Mouse (Mus musculus): ENCODE measurements around the gene Ncbp1. TPM values are rescaled to one million over a fixed set of nuclear protein-coding genes. Genes with fewer than 3 reads are reported as not detected.
A peak's percentile ranks its signal among the peaks of the same experiment; 100 is the strongest.

Ncbp1 gene
- 10 to 100 TPM in 25 of 26 experiments, 1 to 10 TPM in 1; 6.7 to 49.2 (median 22.6) TPM for total RNA-seq (2018; cell fraction: chromatin; rRNA removed)
- 10 to 100 TPM; 14.8 to 25.1 (median 19.0) TPM for total RNA-seq (2018; cell fraction: cytosol; rRNA removed)
- total RNA-seq (2018; cell fraction: nucleus; rRNA removed) = 10 to 100 TPM; 10.2 to 37.0 (median 17.6) TPM
- polyA plus RNA-seq (2018) = 23.8 to 37.1 TPM (median 27.7 TPM) in 3 replicates

DNA sequence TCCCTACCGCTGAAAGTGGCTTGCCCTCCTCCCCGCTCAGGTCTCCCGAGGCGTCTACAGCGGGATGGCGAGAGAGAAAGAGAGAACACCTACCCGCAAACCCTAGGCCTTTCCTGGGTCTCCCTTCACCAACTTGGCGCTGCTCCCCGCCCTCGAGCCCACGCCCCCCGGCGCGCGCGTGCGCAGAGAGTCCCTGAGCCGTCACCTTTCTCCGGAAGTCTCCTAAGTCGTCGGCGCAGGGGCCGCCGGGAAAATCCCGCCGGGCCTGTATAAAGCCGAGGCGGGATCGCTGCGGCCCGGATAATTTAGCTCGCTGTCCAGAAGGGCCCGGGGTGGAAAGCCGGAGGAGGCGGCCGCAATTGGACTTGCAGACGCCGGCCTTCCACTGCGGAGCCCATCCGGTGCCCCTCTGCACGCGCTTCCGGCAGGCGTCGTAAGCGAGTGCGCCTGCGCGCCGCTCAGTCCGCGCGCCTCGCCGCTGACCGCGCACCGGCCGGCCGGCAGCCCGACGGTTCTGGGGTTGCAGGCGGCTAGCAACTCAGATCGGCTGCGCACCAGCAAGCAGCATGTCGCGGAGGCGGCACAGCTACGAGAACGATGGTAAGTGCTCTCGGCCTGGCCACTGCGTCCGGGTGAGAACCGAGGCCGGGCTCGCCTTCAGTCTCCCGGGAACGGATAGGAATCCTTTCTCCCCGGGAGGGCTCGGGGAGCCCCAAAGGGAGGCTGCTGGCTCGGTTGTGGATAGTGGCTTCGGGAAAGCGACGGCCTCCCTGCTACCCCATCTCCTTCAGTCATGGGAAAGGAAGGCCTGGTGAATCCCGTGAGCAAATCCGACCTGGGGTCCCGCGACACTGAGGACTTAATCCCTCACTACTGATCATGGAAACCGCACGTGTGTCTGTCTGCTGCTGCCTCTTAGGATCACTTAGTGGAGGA, at the start of gene Ncbp1, which contains the start of gene Tstd2:
Gene Ncbp1, plus strand, starts transcription at position 327 of the 936 bp plus-strand sequence.
Gene Tstd2, minus strand, starts transcription at position 408 of the 936 bp plus-strand sequence.
- peak within 1 kb of the TSS; percentile 67 for H3K27ac ChIP-seq
- WGBS (ENCODE audit: missing documents) = 1% methylated on average over 90 of the region's 90 CpGs
- peaks cover 91% of the 10 kb centered on the region for H3K79me2 ChIP-seq (ENCODE audit: inconsistent target)

DNA sequence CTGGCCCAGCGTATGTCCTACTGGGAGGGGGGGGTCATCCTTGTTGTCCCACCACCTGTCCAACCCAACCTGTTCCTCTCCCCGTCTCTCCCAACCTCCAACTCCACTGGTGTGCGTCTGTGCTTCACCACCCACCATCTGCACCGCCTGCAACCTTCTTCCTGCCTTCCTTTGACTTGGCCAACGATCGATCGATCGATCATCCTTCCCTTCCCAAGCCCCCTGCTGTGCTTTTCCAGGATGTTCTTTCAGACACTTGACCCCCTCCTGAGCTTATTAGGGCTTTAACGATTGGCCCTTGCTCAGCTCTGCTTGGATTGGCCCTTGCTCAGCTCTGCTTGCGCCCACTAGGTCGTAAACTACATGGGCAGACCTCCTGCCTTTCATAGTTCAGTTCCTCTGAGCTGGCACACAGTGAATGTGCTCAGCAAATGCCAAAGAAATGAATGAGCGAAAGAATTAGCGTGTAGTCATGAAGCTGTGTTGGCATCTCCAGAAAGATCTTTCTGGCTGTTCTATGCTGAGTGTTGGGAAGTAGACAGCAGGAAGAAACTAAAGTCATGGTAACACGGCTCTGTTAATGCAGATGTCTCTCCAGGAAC, 48.8 kb upstream of the Ncbp1 start:
- no peak overlapping the region for H3K4me3 ChIP-seq (ENCODE audit: inconsistent target)
- WGBS (ENCODE audit: missing documents) = 91% methylated on average over 14 of the region's 14 CpGs
- H3K27ac ChIP-seq = no peak overlapping the region
- H3K79me2 ChIP-seq (ENCODE audit: inconsistent target) = no peaks in the 10 kb centered on the region
- no peaks in the 10 kb centered on the region for H3K36me3 ChIP-seq (ENCODE audit: inconsistent target)

More for the DNA sequence above, at the start of gene Ncbp1, which contains the start of gene Tstd2:
- peak within 1 kb of the TSS; percentile 83 for H3K4me3 ChIP-seq (ENCODE audit: inconsistent target)
- H3K36me3 ChIP-seq (ENCODE audit: inconsistent target) = peaks cover 14% of the 10 kb centered on the region; the same call in 1 of the 2 replicates

- no peak overlapping the region for H3K27ac ChIP-seq
- H3K4me3 ChIP-seq (ENCODE audit: inconsistent target) = no peak overlapping the region
- no peaks in the 10 kb centered on the region for H3K36me3 ChIP-seq (ENCODE audit: inconsistent target)
- H3K79me2 ChIP-seq (ENCODE audit: inconsistent target) = no peaks in the 10 kb centered on the region
- WGBS (ENCODE audit: missing documents) = 74% methylated on average over 5 of the region's 5 CpGs
These were observed 45.9 kb upstream of the Ncbp1 start for GRCm38 (mm10) chr4:46092429-46093076.

DNA sequence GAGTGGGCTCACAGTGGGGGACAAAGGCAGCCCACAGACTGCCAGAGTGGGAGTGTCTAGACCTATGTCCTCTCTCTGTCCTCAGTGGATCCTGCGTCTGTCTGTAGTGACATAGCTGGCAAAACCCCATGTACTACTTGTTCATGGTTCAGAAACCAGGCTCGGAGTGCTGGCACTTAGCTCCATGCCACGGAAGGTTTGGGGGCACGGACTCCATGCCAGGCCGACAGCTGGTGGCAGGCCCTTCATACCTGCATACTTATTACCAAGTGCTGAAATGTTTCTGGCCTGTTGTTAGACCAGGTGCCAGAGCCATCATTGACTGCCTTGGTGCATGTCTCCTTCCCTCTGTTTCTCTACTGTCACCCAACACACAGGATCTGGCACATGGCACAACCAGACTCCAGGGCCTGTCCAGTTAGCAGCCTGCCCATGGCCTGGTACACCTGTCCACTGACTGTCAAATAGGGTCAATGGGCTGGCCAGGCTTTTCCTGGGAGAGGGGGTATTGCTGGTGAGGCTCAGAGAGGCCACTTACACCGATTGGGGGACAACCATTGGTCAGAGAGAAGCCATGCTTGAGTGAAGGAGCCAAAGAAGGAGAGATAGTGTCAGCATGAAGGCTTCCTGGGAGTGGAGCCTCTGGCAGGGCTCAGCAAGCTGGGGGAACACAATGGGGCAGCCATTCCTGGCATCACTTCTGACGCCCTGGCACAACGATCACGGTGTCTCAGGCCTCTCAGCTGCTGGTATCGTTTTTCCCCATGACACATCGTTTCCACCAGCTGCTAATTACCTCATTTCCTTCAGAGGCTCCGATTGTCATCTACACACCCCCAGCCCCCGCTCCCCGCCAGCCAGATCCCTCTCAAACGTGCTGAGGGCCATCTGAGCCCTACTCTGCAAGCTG, 43.2 kb upstream of the Ncbp1 start:
- Histone ChIP-seq H3K79me2 (ENCODE audit: inconsistent target) (no peaks in the 10 kb centered on the region), H3K36me3 (ENCODE audit: inconsistent target) (no peaks in the 10 kb centered on the region), H3K27ac (peak overlapping the region; percentile 8; the same call in 1 of the 2 replicates), H3K4me3 (ENCODE audit: inconsistent target) (no peak overlapping the region)
- 58% methylated on average over 15 of the region's 15 CpGs for WGBS (ENCODE audit: missing documents)

- Histone ChIP-seq H3K79me2 (ENCODE audit: inconsistent target) (no peaks in the 10 kb centered on the region), H3K4me3 (ENCODE audit: inconsistent target) (no peak overlapping the region), H3K36me3 (ENCODE audit: inconsistent target) (no peaks in the 10 kb centered on the region), H3K27ac (no peak overlapping the region)
- 96% methylated on average over 3 of the region's 3 CpGs for WGBS (ENCODE audit: missing documents)
These were observed 42.6 kb upstream of the Ncbp1 start for GRCm38 (mm10) chr4:46095826-46096159.

DNA sequence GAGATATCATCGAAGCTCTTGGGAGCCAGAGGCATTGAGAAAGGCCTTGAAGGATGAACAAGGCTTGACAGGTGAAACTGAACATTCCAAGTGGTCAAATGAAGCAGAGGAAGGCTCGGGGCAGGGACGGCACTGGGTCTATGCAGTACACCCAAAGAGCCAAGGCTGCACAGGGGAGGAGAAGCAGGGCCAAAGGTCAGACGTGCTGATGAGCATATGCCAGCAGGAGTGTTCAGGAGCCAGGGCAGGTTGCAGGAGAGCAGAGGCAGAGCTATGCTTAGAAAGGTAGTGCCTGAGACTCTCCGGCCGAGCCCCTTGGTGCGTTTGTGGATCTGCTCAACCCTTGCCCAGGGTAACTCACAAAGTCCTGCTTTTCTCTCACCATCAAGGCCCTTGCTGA, 41.9 kb upstream of the Ncbp1 start:
- H3K36me3 ChIP-seq (ENCODE audit: inconsistent target) = no peaks in the 10 kb centered on the region
- WGBS (ENCODE audit: missing documents) = 100% methylated on average over 7 of the region's 7 CpGs
- H3K27ac ChIP-seq = no peak overlapping the region
- H3K4me3 ChIP-seq (ENCODE audit: inconsistent target) = no peak overlapping the region
- no peaks in the 10 kb centered on the region for H3K79me2 ChIP-seq (ENCODE audit: inconsistent target)

DNA sequence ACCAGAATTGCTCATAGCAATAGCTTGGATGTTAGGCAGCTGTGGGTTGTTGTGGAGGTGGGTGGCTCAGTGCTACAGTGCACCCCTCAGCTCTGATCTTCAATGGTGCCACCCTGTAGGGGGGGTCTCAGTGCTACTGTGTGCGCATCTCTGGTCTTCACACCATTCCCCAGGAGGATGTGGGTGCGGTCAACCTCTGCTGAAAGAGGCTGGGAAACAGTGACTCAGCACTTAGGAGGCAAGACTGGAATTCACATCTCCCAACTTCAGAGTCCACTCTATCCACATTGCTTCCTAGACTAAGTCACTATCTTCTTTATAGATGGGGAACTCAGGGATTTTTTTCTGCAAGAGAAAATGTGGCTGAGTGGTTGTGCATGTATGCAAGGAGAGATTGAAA, 40.8 kb upstream of the Ncbp1 start:
- Histone ChIP-seq H3K4me3 (ENCODE audit: inconsistent target) (no peak overlapping the region), H3K36me3 (ENCODE audit: inconsistent target) (no peaks in the 10 kb centered on the region), H3K79me2 (ENCODE audit: inconsistent target) (no peaks in the 10 kb centered on the region), H3K27ac (no peak overlapping the region)
- WGBS (ENCODE audit: missing documents) = 95% methylated on average over 2 of the region's 2 CpGs

- H3K4me3 ChIP-seq (ENCODE audit: inconsistent target) = no peak overlapping the region
- H3K36me3 ChIP-seq (ENCODE audit: inconsistent target) = no peaks in the 10 kb centered on the region
These were observed 39.3 kb upstream of the Ncbp1 start for GRCm38 (mm10) chr4:46099132-46099531.

GRCm38 (mm10) chr4:46100539-46100938, 37.9 kb upstream of the Ncbp1 start:
- no peak overlapping the region for H3K4me3 ChIP-seq (ENCODE audit: inconsistent target)
- no peaks in the 10 kb centered on the region for H3K36me3 ChIP-seq (ENCODE audit: inconsistent target)
- 75% methylated on average over 7 of the region's 7 CpGs for WGBS (ENCODE audit: missing documents)
- no peaks in the 10 kb centered on the region for H3K79me2 ChIP-seq (ENCODE audit: inconsistent target)
- H3K27ac ChIP-seq = no peak overlapping the region

More at GRCm38 (mm10) chr4:46099132-46099531, 39.3 kb upstream of the Ncbp1 start:
- WGBS (ENCODE audit: missing documents) = 83% methylated on average over 9 of the region's 9 CpGs
- Histone ChIP-seq H3K27ac (no peak overlapping the region), H3K79me2 (ENCODE audit: inconsistent target) (no peaks in the 10 kb centered on the region)

DNA sequence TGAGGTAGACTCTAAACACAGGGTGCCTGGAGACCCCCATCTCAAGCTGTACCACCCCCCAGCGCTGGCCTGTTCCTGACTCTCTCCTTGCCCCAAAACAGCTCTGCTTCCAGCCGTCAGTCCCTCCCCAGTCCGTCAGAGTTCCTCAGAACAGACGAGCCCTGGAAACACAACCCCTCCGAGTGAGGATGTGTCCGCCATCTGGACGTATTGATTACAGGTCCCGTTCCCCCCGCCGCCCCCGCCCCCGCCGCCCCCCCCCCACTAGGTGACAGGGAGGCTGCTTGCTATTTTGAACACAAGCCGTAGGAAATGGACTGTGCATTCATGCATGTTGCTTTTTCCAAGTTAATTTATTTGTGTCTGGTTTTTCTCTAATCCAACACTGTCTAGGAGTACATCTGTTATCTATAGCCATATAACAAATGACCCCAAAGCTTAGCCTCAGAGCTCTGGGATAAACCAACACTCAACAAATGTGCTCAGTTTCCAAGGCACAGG, 37.2 kb upstream of the Ncbp1 start:
- Histone ChIP-seq H3K79me2 (ENCODE audit: inconsistent target) (no peaks in the 10 kb centered on the region), H3K27ac (no peak overlapping the region), H3K36me3 (ENCODE audit: inconsistent target) (no peaks in the 10 kb centered on the region), H3K4me3 (ENCODE audit: inconsistent target) (no peak overlapping the region)
- WGBS (ENCODE audit: missing documents) = 75% methylated on average over 11 of the region's 14 CpGs

GRCm38 (mm10) chr4:46102078-46102769, 36.2 kb upstream of the Ncbp1 start:
- no peak overlapping the region for H3K4me3 ChIP-seq (ENCODE audit: inconsistent target)
- H3K36me3 ChIP-seq (ENCODE audit: inconsistent target) = no peaks in the 10 kb centered on the region
- no peak overlapping the region for H3K27ac ChIP-seq
- no peaks in the 10 kb centered on the region for H3K79me2 ChIP-seq (ENCODE audit: inconsistent target)
- WGBS (ENCODE audit: missing documents) = 86% methylated on average over 10 of the region's 10 CpGs

DNA sequence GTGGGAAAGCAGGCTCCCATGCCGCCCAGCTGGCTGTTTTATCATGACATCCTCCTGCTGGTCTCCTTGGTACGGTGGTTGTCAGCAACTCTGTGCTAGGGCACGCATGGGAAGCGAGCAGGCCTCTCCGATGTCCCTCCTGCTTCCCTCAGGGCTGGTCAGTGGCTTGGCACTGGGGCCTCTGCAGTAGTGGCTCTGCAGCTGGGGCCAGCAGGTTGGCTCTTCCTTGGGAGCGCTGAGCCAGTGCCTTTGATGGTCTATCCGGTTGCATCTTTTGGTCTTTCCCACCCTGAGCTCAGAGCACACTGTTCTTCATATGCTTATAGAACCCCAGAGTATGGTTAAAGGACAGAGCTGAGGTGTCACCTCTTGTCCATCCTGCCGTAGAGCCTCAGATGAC, 28.3 kb upstream of the Ncbp1 start:
- WGBS (ENCODE audit: missing documents) = 94% methylated on average over 8 of the region's 8 CpGs
- Histone ChIP-seq H3K4me3 (ENCODE audit: inconsistent target) (no peak overlapping the region), H3K79me2 (ENCODE audit: inconsistent target) (no peaks in the 10 kb centered on the region), H3K36me3 (ENCODE audit: inconsistent target) (peaks cover 11% of the 10 kb centered on the region; the same call in 1 of the 2 replicates), H3K27ac (no peak overlapping the region)

DNA sequence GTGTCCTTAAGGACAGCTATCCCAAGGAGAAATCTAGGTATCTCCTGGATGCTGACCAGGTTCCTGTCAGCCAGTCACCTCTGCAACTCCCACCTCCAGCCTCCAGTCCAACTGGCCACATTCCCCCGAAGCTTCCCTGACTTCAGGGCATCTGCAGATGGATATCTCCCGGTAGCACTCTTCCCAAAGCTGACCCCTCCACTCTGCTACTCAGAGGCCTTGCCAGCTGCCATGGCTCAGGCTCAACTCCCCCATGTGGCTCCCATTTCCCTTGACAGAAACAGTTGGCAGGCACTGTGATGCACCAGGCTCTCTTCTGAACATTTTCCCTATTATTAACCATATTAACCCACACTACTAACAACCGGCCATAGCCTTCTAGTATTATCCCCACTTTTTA, 27.1 kb upstream of the Ncbp1 start:
- Histone ChIP-seq H3K36me3 (ENCODE audit: inconsistent target) (peaks cover 23% of the 10 kb centered on the region), H3K27ac (no peak overlapping the region), H3K79me2 (ENCODE audit: inconsistent target) (no peaks in the 10 kb centered on the region), H3K4me3 (ENCODE audit: inconsistent target) (no peak overlapping the region)
- WGBS (ENCODE audit: missing documents) = 93% methylated on average over 3 of the region's 3 CpGs

All from macrophage (primary cell).